Mouse (Mus musculus) E14TG2a.4 (cell line): ENCODE data around the gene Gm17349.

Source experiments
- CTCF ChIP-seq: conservative IDR thresholded peaks from 2 replicates; pipeline ENCODE4 v1.5.1; 2014; ENCODE audit warnings: low read length
- NANOG ChIP-seq: IDR thresholded peaks from 2 replicates; pipeline ENCODE4 v1.6.1; 2014; ENCODE audit warnings: borderline replicate concordance, low read length, mixed read lengths
- POU5F1 ChIP-seq: IDR thresholded peaks from 2 replicates; pipeline ENCODE4 v1.6.1; 2014; ENCODE audit warnings: low read length, borderline replicate concordance

DNA sequence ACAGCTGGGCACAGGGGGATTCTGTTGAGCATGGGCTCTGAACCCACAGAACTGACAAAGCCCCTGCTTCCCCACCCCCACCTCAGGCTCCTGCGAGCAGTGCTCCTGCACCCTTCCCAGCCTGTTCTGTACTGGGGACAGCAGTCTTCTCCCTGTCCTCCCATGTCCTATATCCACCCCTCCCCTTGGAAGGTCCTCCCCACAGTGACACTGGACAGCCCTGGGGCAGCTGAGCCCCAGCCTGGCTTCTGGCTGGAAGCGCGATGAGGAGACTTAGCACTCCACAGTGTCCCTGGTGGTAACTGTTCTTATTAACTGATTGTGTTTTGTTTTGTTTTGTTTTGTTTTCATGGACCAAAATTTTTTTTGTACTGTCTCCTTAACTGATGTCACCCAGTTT is 8.3 kb upstream of the Gm17349 start:
- TF ChIP-seq CTCF (no peak), POU5F1 (no peak), NANOG (no peak)
